Comparison of ENCODE assay signal across 8 mouse cellular contexts in genomic region chr2:103760421-103760820, GRCm38 (mm10). TPM values are rescaled to one million over a fixed set of nuclear protein-coding genes. Genes with fewer than 3 reads are reported as not detected.
DNase-seq lines count a peak whose midpoint lies in the region; ATAC-seq and TF ChIP-seq lines count a peak whose summit lies in the region.

No protein-coding gene starts in this region.

- peaks cover 27% of the 10 kb centered on the region for H3K36me3 ChIP-seq in intestine, embryonic 14.5 days (ENCODE audit: control insufficient read depth, insufficient read depth, low read length)
- peaks cover 14% of the 10 kb centered on the region for H3K36me3 ChIP-seq in myocyte (ENCODE audit: control insufficient read depth, insufficient read depth)

- no peak for TF ChIP-seq POLR2A in myocyte (IDR thresholded peaks at IDR 0.05; ENCODE audit: insufficient read length, low read depth)

- H3K9ac ChIP-seq in intestine, embryonic 14.5 days (ENCODE audit: low read length), result peak overlapping the region; percentile 62

- H3K4me2 ChIP-seq in intestine, embryonic 14.5 days (ENCODE audit: low read length), result peak overlapping the region; percentile 58
- peak overlapping the region; percentile 90 for H3K4me2 ChIP-seq in myocyte (ENCODE audit: low read depth)

- H3K27me3 ChIP-seq in intestine, embryonic 14.5 days (replicated peaks; ENCODE audit: control insufficient read depth, insufficient read depth, low read length), result no peaks in the 10 kb centered on the region
- no peaks in the 10 kb centered on the region for H3K27me3 ChIP-seq in myocyte (ENCODE audit: control insufficient read depth, insufficient read depth, insufficient read length)

- under 1% methylated on average over 12 of the region's 12 CpGs for WGBS in intestine, embryonic 14.5 days

- ATAC-seq in common myeloid progenitor, adult 5-6 weeks (replicated peaks; ENCODE audit: low read depth, poor library complexity, severe bottlenecking), result peak; percentile 3; the same call in 1 of the 2 replicates
- peak; percentile 16 for ATAC-seq in intestine, embryonic 14.5 days (replicated peaks; ENCODE audit: low FRiP score, low TSS enrichment, low read depth)

- H3K27ac ChIP-seq in gastrocnemius, adult 2 months, result peak overlapping the region; percentile 94
- peak overlapping the region; percentile 78 for H3K27ac ChIP-seq in intestine, embryonic 14.5 days (ENCODE audit: low read depth)

- H3K79me2 ChIP-seq in myocyte (ENCODE audit: control insufficient read depth, insufficient read depth), result peaks cover 16% of the 10 kb centered on the region

- peak overlapping the region; percentile 8 for H3ac ChIP-seq in myocyte (ENCODE audit: control insufficient read depth, insufficient read length)

- no peak for TF ChIP-seq CTCF in gastrocnemius, adult 2 months (IDR thresholded peaks at IDR 0.05)

- intact Hi-C loops in gastrocnemius, adult 2 months (cut with DNase I), result loop anchor here (2.0 kb wide), 1 partner anchor 36 kb away; the partner anchor contains the start of gene Caprin1

- no peaks in the 10 kb centered on the region for H3K9me3 ChIP-seq in intestine, embryonic 14.5 days (ENCODE audit: control insufficient read depth, low read length)

- peaks cover 8% of the 10 kb centered on the region for H3K4me1 ChIP-seq in intestine, embryonic 14.5 days (replicated peaks; ENCODE audit: control insufficient read depth, insufficient read depth, low read length)

- DNase-seq in gastrocnemius, adult 2 months, result no peak
- no peak for DNase-seq in gastrocnemius, postnatal 10 days
- peak; percentile 53 for DNase-seq in 416B (ENCODE audit: low read depth)
- DNase-seq in intestine, embryonic 14.5 days (ENCODE audit: low spot score), result no peak
- DNase-seq in ovary, postnatal 10 days (ENCODE audit: low spot score), result no peak
- no peak for DNase-seq in thymus, postnatal 36 days

- peak overlapping the region; percentile 92 for H3K4me3 ChIP-seq in gastrocnemius, adult 2 months
- peak overlapping the region; percentile 60 for H3K4me3 ChIP-seq in intestine, embryonic 14.5 days (ENCODE audit: low read depth, low read length)
- H3K4me3 ChIP-seq in myocyte, result peak overlapping the region; percentile 86

TF ChIP-seq in myocyte, 11 proteins besides CTCF, POLR2A, EP300 and RAD21:
- TF ChIP-seq SRF (IDR thresholded peaks at IDR 0.05; ENCODE audit: control insufficient read depth, insufficient read length, low read depth) (no peak), MAX (IDR thresholded peaks at IDR 0.05; ENCODE audit: low read depth) (no peak), TCF3 (IDR thresholded peaks at IDR 0.05; ENCODE audit: insufficient read length, low read depth) (no peak), MYOG (IDR thresholded peaks at IDR 0.05; ENCODE audit: control insufficient read depth in 1 of 3, insufficient read depth in 1 of 3, insufficient read length in 2 of 3, low read depth in 2 of 3) (no peak), TCF12 (IDR thresholded peaks at IDR 0.05; ENCODE audit: insufficient read depth, poor library complexity, severe bottlenecking) (no peak), POLR2AphosphoS2 (IDR thresholded peaks at IDR 0.05; ENCODE audit: insufficient read length, low read depth) (no peak), E2F4 (IDR thresholded peaks at IDR 0.05; ENCODE audit: insufficient read depth) (no peak), MYOD1 (IDR thresholded peaks at IDR 0.05; ENCODE audit: control insufficient read depth in 1 of 3, insufficient read length in 2 of 3, low read depth in 2 of 3) (no peak), REST (IDR thresholded peaks at IDR 0.05; ENCODE audit: insufficient read depth, insufficient read length) (no peak), CEBPB (IDR thresholded peaks at IDR 0.05; ENCODE audit: insufficient read depth, poor library complexity, severe bottlenecking) (no peak), USF1 (IDR thresholded peaks at IDR 0.05; ENCODE audit: low read depth) (no peak)

RNA-seq across cellular contexts. Expression of gene Nat10, which starts 0.6 kb away (rescaled TPM):
- total RNA-seq in gastrocnemius, adult 2 months (2021), result 10 to 100 TPM; 15.8 to 18.3 TPM
- total RNA-seq in gastrocnemius, postnatal 10 days (2021), result 10 to 100 TPM; 20.0 to 20.2 TPM
- 50.5 and 53.8 TPM in 2 replicates for total RNA-seq in common myeloid progenitor, adult 5-6 weeks (2017)
- 39.0 and 39.3 TPM in 2 replicates for polyA plus RNA-seq in intestine, embryonic 14.5 days (2014; fragmentation: Nextera tagmentation; extraction: Ambion mirVana)
- polyA plus RNA-seq in myocyte (2012; fragmentation: generic; extraction: Trizol), result 20.6 TPM

RNA-seq across cellular contexts. Expression of gene Caprin1, which starts 37.0 kb away (rescaled TPM):
- 100 to 1,000 TPM in 1 of 2 experiments, 10 to 100 TPM in 1; 87.3 to 112 TPM for total RNA-seq in gastrocnemius, adult 2 months (2021)
- 100 to 1,000 TPM; 202 to 209 TPM for total RNA-seq in gastrocnemius, postnatal 10 days (2021)
- total RNA-seq in common myeloid progenitor, adult 5-6 weeks (2017), result 522 and 606 TPM in 2 replicates
- 344 and 378 TPM in 2 replicates for polyA plus RNA-seq in intestine, embryonic 14.5 days (2014; fragmentation: Nextera tagmentation; extraction: Ambion mirVana)
- 99.6 TPM for polyA plus RNA-seq in myocyte (2012; fragmentation: generic; extraction: Trizol)
